Mouse (Mus musculus): ENCODE measurements around the gene Trib2. TPM values are rescaled to one million over a fixed set of nuclear protein-coding genes. Genes with fewer than 3 reads are reported as not detected.

Trib2 gene
- polyA plus RNA-seq, 1 experiment from 2014 or later: 146 TPM

- H3K4me1 ChIP-seq (ENCODE audit: control insufficient read depth, insufficient read depth, low read length): peaks cover 36% of the 10 kb centered on the region
- H3K4me3 ChIP-seq (ENCODE audit: low read depth, low read length): peak overlapping the region; percentile 77
- no peaks in the 10 kb centered on the region for H3K27me3 ChIP-seq (ENCODE audit: control insufficient read depth, insufficient read depth, low read depth, low read length)
- H3K9me3 ChIP-seq (replicated peaks; ENCODE audit: control insufficient read depth, low read length, poor library complexity, severe bottlenecking): no peaks in the 10 kb centered on the region
- H3K36me3 ChIP-seq (ENCODE audit: control insufficient read depth, insufficient read depth, low read length): peaks cover 9% of the 10 kb centered on the region
- no peak for ATAC-seq
- WGBS: 12% methylated on average over 7 of the region's 7 CpGs
- H3K4me2 ChIP-seq (ENCODE audit: low read length): peak overlapping the region; percentile 85
- peak overlapping the region; percentile 77 for H3K27ac ChIP-seq (ENCODE audit: low read length)
- peak overlapping the region; percentile 98 for H3K9ac ChIP-seq (ENCODE audit: low read depth, low read length)
These were observed 5.8 kb downstream of the Trib2 start for GRCm38 (mm10) chr12:15810926-15811325.

GRCm38 (mm10) chr12:15809657-15810056 lies 7.1 kb downstream of the Trib2 start:
- H3K27me3 ChIP-seq (ENCODE audit: control insufficient read depth, insufficient read depth, low read depth, low read length): no peaks in the 10 kb centered on the region
- ATAC-seq: no peak
- no peaks in the 10 kb centered on the region for H3K9me3 ChIP-seq (replicated peaks; ENCODE audit: control insufficient read depth, low read length, poor library complexity, severe bottlenecking)
- H3K4me3 ChIP-seq (ENCODE audit: low read depth, low read length): peak overlapping the region; percentile 24
- peak overlapping the region; percentile 18; the same call in 1 of the 2 replicates for H3K9ac ChIP-seq (ENCODE audit: low read depth, low read length)
- 39% methylated on average over 7 of the region's 7 CpGs for WGBS
- H3K4me1 ChIP-seq (ENCODE audit: control insufficient read depth, insufficient read depth, low read length): peaks cover 48% of the 10 kb centered on the region
- peak overlapping the region; percentile 18; the same call in 1 of the 2 replicates for H3K27ac ChIP-seq (ENCODE audit: low read length)
- H3K4me2 ChIP-seq (ENCODE audit: low read length): peak overlapping the region; percentile 85
- peaks cover 14% of the 10 kb centered on the region for H3K36me3 ChIP-seq (ENCODE audit: control insufficient read depth, insufficient read depth, low read length)

- Histone ChIP-seq H3K4me2 (ENCODE audit: low read length) (peak overlapping the region; percentile 85), H3K36me3 (ENCODE audit: control insufficient read depth, insufficient read depth, low read length) (peaks cover 18% of the 10 kb centered on the region), H3K9ac (ENCODE audit: low read depth, low read length) (peak overlapping the region; percentile 18; the same call in 1 of the 2 replicates), H3K4me1 (ENCODE audit: control insufficient read depth, insufficient read depth, low read length) (peaks cover 52% of the 10 kb centered on the region), H3K4me3 (ENCODE audit: low read depth, low read length) (no peak overlapping the region; the same call in 1 of the 2 replicates), H3K27me3 (ENCODE audit: control insufficient read depth, insufficient read depth, low read depth, low read length) (no peaks in the 10 kb centered on the region), H3K27ac (ENCODE audit: low read length) (no peak overlapping the region; the same call in 1 of the 2 replicates), H3K9me3 (replicated peaks; ENCODE audit: control insufficient read depth, low read length, poor library complexity, severe bottlenecking) (no peaks in the 10 kb centered on the region)
- ATAC-seq: no peak
- 72% methylated on average over 4 of the region's 4 CpGs for WGBS
These were observed 7.5 kb downstream of the Trib2 start for GRCm38 (mm10) chr12:15809249-15809648.

GRCm38 (mm10) chr12:15808186-15808800 lies 8.4 kb downstream of the Trib2 start:
- no peak for ATAC-seq
- Histone ChIP-seq H3K9me3 (replicated peaks; ENCODE audit: control insufficient read depth, low read length, poor library complexity, severe bottlenecking) (no peaks in the 10 kb centered on the region), H3K4me2 (ENCODE audit: low read length) (no peak overlapping the region), H3K4me3 (ENCODE audit: low read depth, low read length) (no peak overlapping the region), H3K27me3 (ENCODE audit: control insufficient read depth, insufficient read depth, low read depth, low read length) (no peaks in the 10 kb centered on the region), H3K4me1 (ENCODE audit: control insufficient read depth, insufficient read depth, low read length) (peaks cover 60% of the 10 kb centered on the region), H3K27ac (ENCODE audit: low read length) (no peak overlapping the region), H3K36me3 (ENCODE audit: control insufficient read depth, insufficient read depth, low read length) (peaks cover 23% of the 10 kb centered on the region), H3K9ac (ENCODE audit: low read depth, low read length) (no peak overlapping the region)
- whole genome bisulfite sequencing: 98% methylated on average over 5 of the region's 5 CpGs

- Histone ChIP-seq H3K27me3 (ENCODE audit: control insufficient read depth, insufficient read depth, low read depth, low read length) (no peaks in the 10 kb centered on the region), H3K9ac (ENCODE audit: low read depth, low read length) (no peak overlapping the region), H3K36me3 (ENCODE audit: control insufficient read depth, insufficient read depth, low read length) (peaks cover 30% of the 10 kb centered on the region), H3K27ac (ENCODE audit: low read length) (peak overlapping the region; percentile 23; the same call in 1 of the 2 replicates), H3K4me1 (ENCODE audit: control insufficient read depth, insufficient read depth, low read length) (peaks cover 73% of the 10 kb centered on the region), H3K9me3 (replicated peaks; ENCODE audit: control insufficient read depth, low read length, poor library complexity, severe bottlenecking) (no peaks in the 10 kb centered on the region), H3K4me3 (ENCODE audit: low read depth, low read length) (no peak overlapping the region), H3K4me2 (ENCODE audit: low read length) (no peak overlapping the region; the same call in 1 of the 2 replicates)
- ATAC-seq: no peak
- 71% methylated on average over 1 of the region's 1 CpGs for WGBS
These were observed 11.8 kb downstream of the Trib2 start for GRCm38 (mm10) chr12:15804931-15805331.

- no peak overlapping the region for H3K9ac ChIP-seq (ENCODE audit: low read depth, low read length)
- peak; percentile 46; the same call in 1 of the 2 replicates for ATAC-seq
- no peak overlapping the region for H3K4me2 ChIP-seq (ENCODE audit: low read length)
- H3K36me3 ChIP-seq (ENCODE audit: control insufficient read depth, insufficient read depth, low read length): peaks cover 30% of the 10 kb centered on the region
- 74% methylated on average over 5 of the region's 5 CpGs for WGBS
- no peaks in the 10 kb centered on the region for H3K27me3 ChIP-seq (ENCODE audit: control insufficient read depth, insufficient read depth, low read depth, low read length)
- no peak overlapping the region for H3K4me3 ChIP-seq (ENCODE audit: low read depth, low read length)
- H3K4me1 ChIP-seq (ENCODE audit: control insufficient read depth, insufficient read depth, low read length): peaks cover 67% of the 10 kb centered on the region
- H3K27ac ChIP-seq (ENCODE audit: low read length): no peak overlapping the region; the same call in 1 of the 2 replicates
- no peaks in the 10 kb centered on the region for H3K9me3 ChIP-seq (replicated peaks; ENCODE audit: control insufficient read depth, low read length, poor library complexity, severe bottlenecking)
These were observed 12.7 kb downstream of the Trib2 start for GRCm38 (mm10) chr12:15803936-15804438.

GRCm38 (mm10) chr12:15801571-15801930 lies 15.2 kb downstream of the Trib2 start:
- Histone ChIP-seq H3K4me2 (ENCODE audit: low read length) (no peak overlapping the region; the same call in 1 of the 2 replicates), H3K27me3 (ENCODE audit: control insufficient read depth, insufficient read depth, low read depth, low read length) (no peaks in the 10 kb centered on the region), H3K27ac (ENCODE audit: low read length) (no peak overlapping the region; the same call in 1 of the 2 replicates), H3K4me3 (ENCODE audit: low read depth, low read length) (no peak overlapping the region), H3K36me3 (ENCODE audit: control insufficient read depth, insufficient read depth, low read length) (peaks cover 33% of the 10 kb centered on the region), H3K4me1 (ENCODE audit: control insufficient read depth, insufficient read depth, low read length) (peaks cover 61% of the 10 kb centered on the region), H3K9ac (ENCODE audit: low read depth, low read length) (no peak overlapping the region), H3K9me3 (replicated peaks; ENCODE audit: control insufficient read depth, low read length, poor library complexity, severe bottlenecking) (no peaks in the 10 kb centered on the region)
- WGBS: 87% methylated on average over 4 of the region's 4 CpGs
- no peak for ATAC-seq

GRCm38 (mm10) chr12:15800914-15801570 lies 15.7 kb downstream of the Trib2 start:
- Histone ChIP-seq H3K9me3 (replicated peaks; ENCODE audit: control insufficient read depth, low read length, poor library complexity, severe bottlenecking) (no peaks in the 10 kb centered on the region), H3K27ac (ENCODE audit: low read length) (peak overlapping the region; percentile 39; the same call in 1 of the 2 replicates), H3K4me2 (ENCODE audit: low read length) (peak overlapping the region; percentile 23; the same call in 1 of the 2 replicates), H3K9ac (ENCODE audit: low read depth, low read length) (no peak overlapping the region), H3K36me3 (ENCODE audit: control insufficient read depth, insufficient read depth, low read length) (peaks cover 34% of the 10 kb centered on the region), H3K4me3 (ENCODE audit: low read depth, low read length) (no peak overlapping the region), H3K27me3 (ENCODE audit: control insufficient read depth, insufficient read depth, low read depth, low read length) (no peaks in the 10 kb centered on the region), H3K4me1 (ENCODE audit: control insufficient read depth, insufficient read depth, low read length) (peaks cover 60% of the 10 kb centered on the region)
- WGBS: 41% methylated on average over 9 of the region's 9 CpGs
- peak; percentile 28 for ATAC-seq
